Mouse (Mus musculus) macrophage (primary cell): ENCODE results near the gene Hist2h3c2. TPM values are rescaled to one million over a fixed set of nuclear protein-coding genes. Genes with fewer than 3 reads are reported as not detected.
"Not testable (repeated sequence)": the region's sequence is repeated elsewhere in the genome, so short reads cannot be mapped to it uniquely, and the experiment has no call there.

Source experiments
- H3K27ac ChIP-seq: fragments of 350-480 bp; formaldehyde crosslinking; 2 replicates; pipeline ENCODE4 v1.9.0; 2021
- H3K36me3 ChIP-seq: fragments of 350-480 bp; formaldehyde crosslinking; 2 replicates; pipeline ENCODE4 v1.9.0; 2021; ENCODE audit errors: inconsistent target
- H3K4me3 ChIP-seq: fragments of 350-480 bp; formaldehyde crosslinking; 2 replicates; pipeline ENCODE4 v1.9.0; 2021; ENCODE audit errors: inconsistent target
- H3K79me2 ChIP-seq: fragments of 350-480 bp; formaldehyde crosslinking; 2 replicates; pipeline ENCODE4 v1.9.0; 2021; ENCODE audit errors: inconsistent target
- WGBS: methylation state at CpG from one replicate; pipeline ENCODE4 v1.1.7; 2026; ENCODE audit warnings: inconsistent platforms; ENCODE audit not compliant: missing documents; 5-methylcytosine and 5-hydroxymethylcytosine counted together
- polyA plus RNA-seq: library from polyadenylated mRNA; stranded (reverse); fragments of 250-400 nt; gene quantifications from 3 replicates; pipeline ENCODE4 v1.2.4, GENCODE M21; 2018; ENCODE audit warnings: inconsistent platforms

Hist2h3c2 gene
- polyA plus RNA-seq, 1 experiment from 2014 or later = 2.4 TPM

DNA sequence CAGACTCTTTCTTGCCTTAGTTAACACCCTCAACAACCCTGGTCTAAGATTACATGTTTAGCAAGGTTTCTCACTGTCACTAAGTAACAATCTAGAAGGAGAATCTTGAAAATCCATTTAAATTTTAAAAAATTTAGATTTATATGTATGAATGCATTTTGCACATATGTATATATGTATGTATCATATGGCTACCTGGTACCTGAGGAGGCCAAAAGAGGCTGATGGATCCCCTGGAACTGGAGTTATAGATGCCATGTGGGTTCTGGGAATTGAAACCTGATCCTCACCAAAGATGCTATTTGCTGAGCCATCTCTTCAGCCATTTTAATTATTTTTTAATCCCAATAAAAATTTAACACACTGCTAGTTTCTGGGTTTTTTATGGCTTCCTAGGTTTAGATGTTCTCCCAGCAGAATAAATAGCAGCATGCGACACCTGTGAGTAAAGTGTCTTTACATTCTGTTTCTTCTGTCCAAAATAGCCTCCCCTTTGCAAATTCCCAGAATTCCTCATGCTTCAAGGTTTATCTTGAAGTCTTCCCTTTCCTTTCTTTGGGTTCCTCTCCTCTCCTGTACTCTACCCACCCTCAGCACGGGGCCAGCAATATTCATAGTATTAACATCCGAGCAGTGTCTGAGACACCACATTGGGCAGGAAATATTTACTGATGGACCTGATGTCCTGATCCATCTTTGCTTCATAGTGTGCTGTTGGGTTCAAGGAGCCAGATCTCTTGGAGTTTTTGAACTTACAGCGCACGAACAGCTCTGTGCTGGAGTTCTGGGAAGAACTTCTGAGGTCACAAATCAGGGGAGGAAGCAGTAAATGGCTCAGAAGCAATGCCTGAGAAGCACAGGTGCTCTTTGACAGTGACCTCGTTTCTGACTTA, 9.5 kb upstream of the Hist2h3c2 start:
- peaks cover 21% of the 10 kb centered on the region; the same call in 1 of the 2 replicates for H3K79me2 ChIP-seq
- peak overlapping the region; percentile 62 for H3K27ac ChIP-seq
- H3K36me3 ChIP-seq = no peaks in the 10 kb centered on the region
- 73% methylated on average over 6 of the region's 6 CpGs for WGBS
- peak overlapping the region; percentile 50 for H3K4me3 ChIP-seq

DNA sequence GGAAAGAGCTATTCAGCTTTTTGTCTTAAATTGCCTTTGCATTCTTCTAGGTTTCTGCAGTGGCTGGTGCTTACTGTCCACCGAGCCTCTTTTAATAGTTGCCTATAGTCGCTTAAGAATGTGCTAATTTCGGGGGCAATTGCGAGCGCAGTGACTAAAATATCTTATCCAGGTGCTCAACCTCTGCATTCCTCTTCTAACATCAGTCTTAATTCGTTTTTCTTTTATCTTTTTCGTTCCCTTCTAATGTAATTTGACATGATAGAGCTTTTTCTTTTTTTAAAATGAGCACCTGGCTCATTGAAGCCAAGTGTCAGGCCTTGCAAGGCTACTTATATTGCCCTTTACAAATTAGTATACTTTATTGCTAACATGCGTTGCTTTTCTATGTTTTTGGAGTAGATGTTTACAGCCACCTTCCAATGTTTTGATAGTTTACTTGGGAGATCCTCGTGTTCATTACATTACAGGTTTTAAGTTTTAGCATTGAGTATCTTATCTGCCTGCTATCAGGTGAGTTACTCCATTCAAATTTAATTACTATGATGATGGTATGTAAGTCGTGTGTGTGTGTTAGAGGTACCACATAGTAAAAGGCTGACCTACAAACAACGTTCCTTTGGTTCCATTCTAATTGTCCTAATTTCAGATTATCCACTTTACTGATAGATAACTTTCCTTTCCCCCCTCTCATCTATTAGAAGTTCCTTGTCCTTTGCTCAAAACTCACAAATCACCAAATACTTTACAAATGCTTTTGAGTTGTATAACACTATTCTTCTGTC, 8.6 kb upstream of the Hist2h3c2 start:
- 28% methylated on average over 11 of the region's 11 CpGs for WGBS

DNA sequence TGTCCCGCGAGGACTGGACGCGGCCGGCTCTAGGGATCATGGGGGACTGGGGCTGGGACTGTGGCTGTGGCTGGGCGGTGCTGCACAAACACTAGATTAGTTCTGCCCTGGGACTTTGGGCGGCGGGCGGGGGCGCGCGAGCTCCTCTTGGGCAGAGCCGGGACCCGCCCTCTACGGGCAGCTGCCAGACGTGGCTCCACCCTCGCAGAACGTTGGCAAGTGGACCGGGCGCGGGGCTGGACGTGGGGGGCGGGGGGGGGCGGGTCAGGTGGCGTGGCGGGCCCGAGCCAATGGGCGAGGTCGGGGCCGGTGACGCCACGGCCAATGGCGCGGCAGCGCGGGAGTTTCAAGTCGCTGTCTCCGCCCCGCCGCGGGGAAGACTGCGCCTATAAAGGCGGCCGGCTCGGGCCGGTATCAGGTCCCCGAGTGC, 7.5 kb upstream of the Hist2h3c2 start, which contains the start of gene Hist2h3c1:
Gene Hist2h3c1, plus strand, starts transcription at position 259 of the 430 bp plus-strand sequence.
- WGBS = no CpG with 5 or more reads among the region's 47 CpGs
- peaks cover 21% of the 10 kb centered on the region; the same call in 1 of the 2 replicates for H3K79me2 ChIP-seq

More for the DNA sequence above, 8.6 kb upstream of the Hist2h3c2 start:
- no peaks in the 10 kb centered on the region for H3K36me3 ChIP-seq
- peaks cover 21% of the 10 kb centered on the region; the same call in 1 of the 2 replicates for H3K79me2 ChIP-seq
- H3K4me3 ChIP-seq = peak overlapping the region; percentile 50
- H3K27ac ChIP-seq = peak overlapping the region; percentile 62

DNA sequence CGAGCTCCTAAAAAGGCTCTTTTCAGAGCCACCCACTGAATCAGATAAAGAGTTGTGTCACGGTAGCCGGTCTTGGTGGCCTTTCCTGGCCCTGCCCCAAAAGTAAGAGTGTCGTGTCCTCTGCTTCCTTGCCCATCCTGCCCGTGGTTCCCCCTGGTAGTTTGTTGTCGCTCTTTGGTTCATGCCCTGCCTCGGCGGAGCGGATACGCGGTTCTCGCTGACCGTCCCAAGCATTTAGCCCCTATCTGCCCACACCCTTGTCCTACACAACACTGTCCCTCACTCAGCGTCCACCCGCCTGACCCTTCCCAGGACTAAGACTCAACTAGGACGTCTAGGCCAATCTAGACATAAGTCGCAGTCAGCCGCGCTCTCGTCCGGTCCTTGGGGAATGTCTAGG, 7.1 kb upstream of the Hist2h3c2 start:
- H3K79me2 ChIP-seq = peaks cover 21% of the 10 kb centered on the region; the same call in 1 of the 2 replicates
- H3K36me3 ChIP-seq = not testable (repeated sequence)
- H3K27ac ChIP-seq = peak overlapping the region; percentile 58
- H3K4me3 ChIP-seq = peak overlapping the region; percentile 23; the same call in 1 of the 2 replicates
- WGBS = no CpG with 5 or more reads among the region's 21 CpGs

More for the DNA sequence above, 7.5 kb upstream of the Hist2h3c2 start, which contains the start of gene Hist2h3c1:
- H3K36me3 ChIP-seq = not testable (repeated sequence)
- H3K4me3 ChIP-seq = peak within 1 kb of the TSS; percentile 50
- peak within 1 kb of the TSS; percentile 62 for H3K27ac ChIP-seq

DNA sequence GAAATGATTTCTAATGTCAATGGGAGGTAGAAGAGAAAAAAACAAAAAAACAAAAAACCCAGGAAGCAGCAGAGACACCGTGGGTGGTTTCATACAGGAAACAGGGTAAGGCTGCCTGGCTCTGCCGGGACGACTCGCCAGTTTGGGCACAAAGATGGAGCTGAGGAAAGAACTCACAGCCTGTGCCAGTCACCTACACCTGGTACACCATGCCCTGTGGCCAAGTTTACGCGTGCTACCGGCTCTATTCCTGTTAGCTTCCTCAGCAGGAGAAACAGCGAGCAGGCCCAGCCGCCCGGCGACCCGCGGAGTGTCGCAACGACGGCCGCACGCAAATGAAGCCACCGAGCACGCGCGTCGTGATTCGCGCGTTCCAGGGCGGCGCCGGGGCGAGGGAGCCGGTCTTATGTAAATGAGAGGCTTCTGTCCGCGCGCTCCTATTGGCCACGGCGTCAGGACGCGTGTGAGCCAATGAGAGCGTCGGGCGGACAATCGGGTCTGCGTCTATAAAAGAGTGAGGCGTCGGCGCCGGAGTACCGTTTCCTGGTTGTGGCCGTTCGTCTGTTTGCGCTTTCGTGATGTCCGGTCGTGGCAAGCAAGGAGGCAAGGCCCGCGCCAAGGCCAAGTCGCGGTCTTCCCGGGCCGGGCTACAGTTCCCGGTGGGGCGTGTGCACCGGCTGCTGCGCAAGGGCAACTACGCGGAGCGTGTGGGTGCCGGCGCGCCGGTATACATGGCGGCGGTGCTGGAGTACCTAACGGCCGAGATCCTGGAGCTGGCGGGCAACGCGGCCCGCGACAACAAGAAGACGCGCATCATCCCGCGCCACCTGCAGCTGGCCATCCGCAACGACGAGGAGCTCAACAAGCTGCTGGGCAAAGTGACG, 6.3 kb upstream of the Hist2h3c2 start, which contains the start of gene Hist2h2aa1:
Gene Hist2h2aa1, plus strand, starts transcription at position 495 of the 884 bp plus-strand sequence.
- WGBS = 0% methylated on average over 8 of the region's 88 CpGs
- Histone ChIP-seq H3K27ac (peak within 1 kb of the TSS; percentile 99), H3K79me2 (peaks cover 21% of the 10 kb centered on the region; the same call in 1 of the 2 replicates), H3K4me3 (peak within 1 kb of the TSS; percentile 54)
- H3K36me3 ChIP-seq = not testable (repeated sequence)

DNA sequence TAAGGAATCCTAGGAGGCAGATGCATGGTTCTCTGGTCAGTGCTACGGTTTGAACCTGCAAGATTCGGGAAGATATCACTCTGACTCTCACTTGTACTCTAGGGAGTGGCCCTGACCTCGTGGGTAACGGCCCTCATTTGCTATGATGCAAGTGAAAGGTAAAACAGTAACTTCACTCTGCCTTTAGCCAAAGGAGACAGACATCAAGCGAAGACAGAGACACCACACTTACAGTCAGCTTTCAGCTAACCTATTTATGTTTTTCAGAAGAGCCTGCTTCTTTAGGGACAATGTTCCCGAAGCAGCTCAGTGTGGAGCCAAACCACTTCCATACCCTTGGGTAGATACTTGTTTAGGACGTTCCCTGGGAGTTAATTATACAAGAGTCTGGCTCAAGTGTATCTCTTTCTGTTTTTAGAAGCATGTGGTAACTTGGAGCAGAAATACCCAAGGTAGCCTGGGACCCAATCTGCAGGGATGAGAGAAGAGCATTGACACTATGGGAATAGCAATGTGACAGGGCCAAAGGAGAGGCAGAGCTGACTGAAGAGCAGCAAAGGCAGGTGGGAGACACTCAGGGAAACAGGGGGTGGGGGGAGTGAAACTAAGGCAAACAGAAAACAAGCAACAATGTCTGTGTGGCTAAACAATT, 5.1 kb upstream of the Hist2h3c2 start:
- Histone ChIP-seq H3K4me3 (peak overlapping the region; percentile 54; the same call in 1 of the 2 replicates), H3K27ac (peak overlapping the region; percentile 99), H3K36me3 (no peaks in the 10 kb centered on the region), H3K79me2 (peaks cover 19% of the 10 kb centered on the region; the same call in 1 of the 2 replicates)
- WGBS = 82% methylated on average over 4 of the region's 7 CpGs

DNA sequence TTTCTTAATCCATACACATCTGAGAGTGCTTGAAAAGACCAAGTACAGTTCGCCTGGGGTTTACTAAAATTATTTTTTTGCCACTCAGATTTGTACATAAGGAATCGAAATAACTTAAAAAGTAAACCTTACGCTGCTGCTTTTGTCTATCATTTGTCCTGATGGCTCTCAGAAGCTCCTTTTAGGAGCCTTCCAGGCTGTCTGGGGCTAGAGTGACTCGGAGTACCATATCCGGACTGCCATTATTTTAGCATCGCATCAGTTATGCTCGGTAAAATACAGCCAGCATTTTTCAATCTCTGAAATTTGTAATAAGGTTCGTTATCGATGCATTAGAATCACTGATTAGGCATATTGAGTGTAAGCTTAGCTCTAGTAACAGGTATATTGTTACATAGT, 1.9 kb upstream of the Hist2h3c2 start:
- H3K79me2 ChIP-seq = no peaks in the 10 kb centered on the region; the same call in 1 of the 2 replicates
- H3K4me3 ChIP-seq = no peak overlapping the region
- 89% methylated on average over 9 of the region's 9 CpGs for WGBS
- no peaks in the 10 kb centered on the region for H3K36me3 ChIP-seq
- H3K27ac ChIP-seq = peak overlapping the region; percentile 76

DNA sequence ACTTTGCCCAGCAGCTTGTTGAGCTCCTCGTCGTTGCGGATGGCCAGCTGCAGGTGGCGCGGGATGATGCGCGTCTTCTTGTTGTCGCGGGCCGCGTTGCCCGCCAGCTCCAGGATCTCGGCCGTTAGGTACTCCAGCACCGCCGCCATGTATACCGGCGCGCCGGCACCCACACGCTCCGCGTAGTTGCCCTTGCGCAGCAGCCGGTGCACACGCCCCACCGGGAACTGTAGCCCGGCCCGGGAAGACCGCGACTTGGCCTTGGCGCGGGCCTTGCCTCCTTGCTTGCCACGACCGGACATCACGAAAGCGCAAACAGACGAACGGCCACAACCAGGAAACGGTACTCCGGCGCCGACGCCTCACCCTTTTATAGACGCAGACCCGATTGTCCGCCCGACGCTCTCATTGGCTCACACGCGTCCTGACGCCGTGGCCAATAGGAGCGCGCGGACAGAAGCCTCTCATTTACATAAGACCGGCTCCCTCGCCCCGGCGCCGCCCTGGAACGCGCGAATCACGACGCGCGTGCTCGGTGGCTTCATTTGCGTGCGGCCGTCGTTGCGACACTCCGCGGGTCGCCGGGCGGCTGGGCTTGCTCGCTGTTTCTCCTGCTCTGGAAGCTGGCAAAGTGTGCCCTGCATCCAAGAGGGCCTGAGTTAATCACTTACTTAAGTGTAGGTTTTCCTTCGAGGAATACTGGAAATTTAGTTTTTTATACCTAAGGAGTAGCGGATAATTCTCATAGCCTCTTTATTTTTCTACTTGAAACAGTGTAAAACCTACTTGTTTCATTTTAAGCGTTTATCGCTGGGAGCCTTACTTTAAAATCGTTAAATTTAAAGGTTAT, 1.2 kb upstream of the Hist2h3c2 start, which contains the start of gene Hist2h2aa2:
Gene Hist2h2aa2, minus strand, starts transcription at position 328 of the 850 bp plus-strand sequence.
- H3K36me3 ChIP-seq, H3K79me2 ChIP-seq: not testable (repeated sequence)
- WGBS = 7% methylated on average over 14 of the region's 85 CpGs
- peak within 1 kb of the TSS; percentile 76 for H3K27ac ChIP-seq
- peak within 1 kb of the TSS; percentile 24; the same call in 1 of the 2 replicates for H3K4me3 ChIP-seq

DNA sequence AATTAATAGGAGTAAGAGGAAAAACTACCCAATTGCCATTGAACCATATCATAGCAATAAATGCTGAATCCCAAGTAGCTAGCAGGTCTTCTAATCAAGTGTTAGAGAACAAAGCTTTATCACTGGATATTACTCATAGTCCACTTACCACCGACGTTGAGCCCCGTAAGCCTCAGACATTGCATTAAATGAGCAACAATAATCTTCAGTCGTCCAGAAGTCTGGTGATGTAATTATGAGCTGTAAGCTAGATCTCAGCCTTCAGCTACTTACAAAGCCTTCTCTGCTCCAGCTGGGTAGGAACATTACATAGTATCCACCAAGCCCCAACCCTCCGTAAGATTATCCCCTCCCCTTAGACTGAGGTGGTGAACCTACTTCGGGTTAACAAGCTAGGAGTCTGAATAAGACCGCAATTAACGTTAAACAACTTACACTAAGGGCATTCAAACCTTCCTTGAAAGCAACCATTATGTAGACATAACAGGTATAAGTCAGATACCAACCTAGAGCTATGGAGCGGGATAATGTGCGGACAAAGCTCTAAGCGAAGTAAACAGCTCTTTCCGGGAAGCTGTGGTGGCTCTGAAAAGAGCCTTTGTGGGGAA, 919 bp downstream of the Hist2h3c2 start:
- H3K4me3 ChIP-seq = peak overlapping the region; percentile 43
- no peaks in the 10 kb centered on the region for H3K36me3 ChIP-seq
- WGBS = 11% methylated on average over 11 of the region's 12 CpGs
- peak overlapping the region; percentile 74 for H3K27ac ChIP-seq
- no peaks in the 10 kb centered on the region; the same call in 1 of the 2 replicates for H3K79me2 ChIP-seq

DNA sequence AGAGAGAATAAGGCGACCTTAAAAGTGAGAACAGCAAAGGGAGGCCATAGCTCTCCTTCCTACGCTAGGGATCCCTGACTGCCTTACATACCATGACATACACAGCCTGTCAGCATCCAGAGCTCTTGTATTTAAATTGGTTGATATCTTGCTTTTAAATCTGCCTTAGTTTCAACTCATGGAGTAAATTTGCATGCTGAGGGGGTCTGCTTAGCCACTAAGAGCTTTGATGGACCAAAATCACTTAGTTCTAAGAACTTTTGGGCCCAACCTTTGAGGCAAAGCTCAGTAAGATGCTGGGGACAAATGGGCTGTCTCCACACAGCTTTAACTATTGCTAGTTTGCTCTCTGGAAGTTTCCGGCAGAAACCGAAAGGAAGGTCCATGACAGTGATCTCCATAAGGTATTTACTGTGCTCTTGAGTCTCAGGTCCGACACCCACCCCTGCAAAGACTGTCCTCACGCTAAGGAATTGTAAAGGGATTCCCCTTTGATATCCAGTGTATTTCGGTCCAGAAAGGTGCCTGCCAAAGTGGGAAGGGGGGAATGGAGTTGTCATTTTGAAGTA, 1.5 kb downstream of the Hist2h3c2 start:
- no peaks in the 10 kb centered on the region for H3K79me2 ChIP-seq
- peak overlapping the region; percentile 74 for H3K27ac ChIP-seq
- no peaks in the 10 kb centered on the region for H3K36me3 ChIP-seq
- WGBS = 72% methylated on average over 7 of the region's 7 CpGs
- peak overlapping the region; percentile 43 for H3K4me3 ChIP-seq

DNA sequence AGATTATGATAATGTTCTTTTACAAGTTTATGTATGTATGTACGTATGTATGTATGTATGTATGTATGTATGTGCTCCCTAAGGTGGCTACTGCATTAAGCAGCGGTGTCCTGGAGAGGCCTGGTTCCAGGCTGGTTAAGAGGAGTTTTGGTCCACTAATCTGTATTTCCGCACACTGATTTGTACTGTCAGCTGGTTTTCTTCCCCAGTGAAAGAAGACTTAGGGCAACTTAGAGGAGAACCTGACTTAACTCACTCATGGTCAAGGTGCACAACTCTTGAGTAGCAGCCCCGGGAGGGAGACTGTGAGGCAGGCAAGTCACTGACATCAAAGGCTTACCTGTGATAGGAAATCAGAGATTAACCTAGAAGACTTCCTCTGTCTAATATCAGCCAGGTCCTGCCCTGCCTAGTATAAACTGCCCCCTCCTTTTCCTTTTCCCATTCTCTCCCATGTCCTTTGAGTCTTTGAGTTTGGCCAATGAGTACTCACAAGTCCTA, 2.0 kb downstream of the Hist2h3c2 start:
- Histone ChIP-seq H3K36me3 (no peaks in the 10 kb centered on the region), H3K79me2 (no peaks in the 10 kb centered on the region), H3K27ac (peak overlapping the region; percentile 74), H3K4me3 (peak overlapping the region; percentile 43)
- WGBS = 91% methylated on average over 4 of the region's 4 CpGs

DNA sequence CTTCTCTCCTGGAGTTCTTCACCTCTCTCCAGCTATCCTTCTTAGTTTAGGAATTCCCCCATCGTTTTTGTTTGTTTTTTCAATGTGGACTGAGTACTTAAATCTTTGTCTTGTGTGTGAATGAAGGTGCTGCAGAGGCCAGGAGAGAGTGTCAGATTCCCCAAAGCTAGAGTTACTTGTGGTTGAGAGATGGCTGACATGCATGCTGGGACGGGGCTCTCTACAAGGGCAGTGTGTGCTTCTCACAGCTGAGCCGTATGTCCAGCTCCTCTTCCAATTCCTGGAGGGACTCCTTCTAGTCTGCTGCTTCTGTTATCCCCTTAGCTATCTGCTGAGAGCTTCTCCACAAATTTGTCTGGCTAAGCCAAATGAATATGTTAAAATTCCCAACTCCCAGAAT, 3.1 kb downstream of the Hist2h3c2 start:
- no peak overlapping the region for H3K4me3 ChIP-seq
- 77% methylated on average over 3 of the region's 3 CpGs for WGBS
- no peaks in the 10 kb centered on the region for H3K36me3 ChIP-seq
- no peaks in the 10 kb centered on the region for H3K79me2 ChIP-seq
- no peak overlapping the region for H3K27ac ChIP-seq
